Mouse (Mus musculus) CH12.LX (cell line): ENCODE results near the gene Tmprss4. TPM values are rescaled to one million over a fixed set of nuclear protein-coding genes. Genes with fewer than 3 reads are reported as not detected.

ENCODE experiments used
- DNase-seq: peaks from one replicate; pipeline ENCODE4 v3.0.0-alpha.2; 2013; ENCODE audit errors: extremely low read depth
- H3K27ac ChIP-seq: 2 replicates; pipeline ENCODE4 v1.5.1; 2012; ENCODE audit warnings: low read depth, mild to moderate bottlenecking, control low read depth, moderate library complexity; ENCODE audit not compliant: insufficient read depth
- H3K27me3 ChIP-seq: replicated peaks from 2 replicates; pipeline ENCODE3; 2012; ENCODE audit warnings: inconsistent platforms
- H3K36me3 ChIP-seq, 2 experiments: replicated peaks in 1 of 2; 2 replicates each; pipeline versions ENCODE3 to v1.6.1; 2012; ENCODE audit warnings: inconsistent platforms in 1 of 2, low read length in 1 of 2, mild to moderate bottlenecking in 1 of 2, mixed read lengths in 1 of 2, moderate library complexity in 1 of 2; ENCODE audit not compliant: control insufficient read depth in 1 of 2, insufficient read depth in 1 of 2
- H3K4me1 ChIP-seq, 2 experiments: 2 replicates each; pipeline ENCODE4 v1.6.1; 2012; ENCODE audit warnings: inconsistent platforms in 1 of 2, moderate library complexity in 1 of 2; ENCODE audit not compliant: insufficient read depth in 2 of 2, control insufficient read depth in 1 of 2
- H3K4me2 ChIP-seq: 2 replicates; pipeline ENCODE4 v1.6.1; 2012; ENCODE audit warnings: low read depth, mild to moderate bottlenecking, control low read depth; ENCODE audit not compliant: poor library complexity, insufficient read depth, severe bottlenecking
- H3K4me3 ChIP-seq, 3 experiments: fragments of 150-350 bp in 1 of 3; sonication (generic) in 1 of 3; replicated peaks in 1 of 3; 2 replicates each; pipeline versions ENCODE3 to v1.5.1; 2011 to 2012; ENCODE audit warnings: low read depth in 2 of 3, low read length in 2 of 3, mild to moderate bottlenecking in 2 of 3, moderate library complexity in 2 of 3, control low read depth in 1 of 3, improper control_type of control experiment in 1 of 3, inconsistent platforms in 1 of 3, mixed read lengths in 1 of 3; ENCODE audit not compliant: poor library complexity in 1 of 3
- H3K79me2 ChIP-seq: replicated peaks from 2 replicates; pipeline ENCODE4 v1.6.1; 2012; ENCODE audit warnings: mild to moderate bottlenecking, moderate library complexity; ENCODE audit not compliant: control insufficient read depth, poor library complexity, insufficient read depth, severe bottlenecking; ENCODE audit errors: extremely low read depth
- H3K9ac ChIP-seq: 2 replicates; pipeline ENCODE4 v1.6.1; 2012; ENCODE audit warnings: low read depth, mild to moderate bottlenecking, control low read depth, moderate library complexity; ENCODE audit not compliant: insufficient read depth
- H3K9me3 ChIP-seq: replicated peaks from 2 replicates; pipeline ENCODE3; 2012; ENCODE audit warnings: low read length, inconsistent platforms, mixed read lengths
- BHLHE40 ChIP-seq: IDR thresholded peaks from 2 replicates; pipeline ENCODE4 v1.6.1; 2011; ENCODE audit warnings: mild to moderate bottlenecking, low read depth, low read length, improper control_type of control experiment
- CHD1 ChIP-seq: IDR thresholded peaks from 2 replicates; pipeline ENCODE4 v1.6.1; 2012; ENCODE audit warnings: low read depth, low read length, improper control_type of control experiment, inconsistent platforms
- CHD2 ChIP-seq: IDR thresholded peaks from 2 replicates; pipeline ENCODE4 v1.6.1; 2011; ENCODE audit warnings: low read length, improper control_type of control experiment
- CTCF ChIP-seq, 2 experiments: IDR thresholded peaks in 1 of 2; conservative IDR thresholded peaks in 1 of 2; 2 replicates each; pipeline ENCODE4 v1.5.1; 2011 to 2012; ENCODE audit warnings: low read depth in 2 of 2, low read length in 2 of 2, improper control_type of control experiment in 1 of 2, inconsistent platforms in 1 of 2, mild to moderate bottlenecking in 1 of 2, moderate library complexity in 1 of 2
- ETS1 ChIP-seq: conservative IDR thresholded peaks from 2 replicates; pipeline ENCODE4 v1.6.1; 2012; ENCODE audit warnings: low read depth, mild to moderate bottlenecking, inconsistent platforms, low read length, improper control_type of control experiment, moderate library complexity
- HCFC1 ChIP-seq: IDR thresholded peaks from 2 replicates; pipeline ENCODE4 v1.6.1; 2012; ENCODE audit warnings: low read depth, mild to moderate bottlenecking, inconsistent platforms, low read length, improper control_type of control experiment
- IRF4 ChIP-seq: IDR thresholded peaks from 2 replicates; pipeline ENCODE4 v1.6.1; 2014; ENCODE audit warnings: low read depth, mild to moderate bottlenecking, inconsistent platforms, low read length, improper control_type of control experiment
- JUN ChIP-seq: IDR thresholded peaks from 2 replicates; pipeline ENCODE4 v1.6.1; 2011; ENCODE audit warnings: low read depth, mild to moderate bottlenecking, low read length, improper control_type of control experiment, moderate library complexity; ENCODE audit not compliant: insufficient read depth
- JUND ChIP-seq: conservative IDR thresholded peaks from 2 replicates; pipeline ENCODE4 v1.6.1; 2011; ENCODE audit warnings: low read depth, low read length, improper control_type of control experiment
- MYC ChIP-seq: IDR thresholded peaks from 2 replicates; pipeline ENCODE4 v1.6.1; 2011; ENCODE audit warnings: low read depth, mild to moderate bottlenecking, improper control_type of control experiment, low read length
- NRF1 ChIP-seq: IDR thresholded peaks from 2 replicates; pipeline ENCODE4 v1.6.1; 2014; ENCODE audit warnings: low read depth, mild to moderate bottlenecking, inconsistent platforms, low read length, improper control_type of control experiment, moderate library complexity
- POLR2A ChIP-seq: IDR thresholded peaks from 2 replicates; pipeline ENCODE4 v1.6.1; 2011; ENCODE audit warnings: low read depth, mild to moderate bottlenecking, improper control_type of control experiment, low read length
- RAD21 ChIP-seq: IDR thresholded peaks from 2 replicates; pipeline ENCODE4 v1.6.1; 2011; ENCODE audit warnings: low read depth, mild to moderate bottlenecking, low read length, improper control_type of control experiment, moderate library complexity
- SIN3A ChIP-seq: IDR thresholded peaks from 2 replicates; pipeline ENCODE4 v1.6.1; 2012; ENCODE audit warnings: low read length, improper control_type of control experiment, inconsistent platforms
- SMC3 ChIP-seq: IDR thresholded peaks from 2 replicates; pipeline ENCODE4 v1.6.1; 2011; ENCODE audit warnings: low read depth, low read length, improper control_type of control experiment
- TBP ChIP-seq: conservative IDR thresholded peaks from 2 replicates; pipeline ENCODE4 v1.6.1; 2011; ENCODE audit warnings: low read depth, low read length, improper control_type of control experiment
- TCF12 ChIP-seq: IDR thresholded peaks from 2 replicates; pipeline ENCODE4 v1.6.1; 2014; ENCODE audit warnings: low read depth, mild to moderate bottlenecking, inconsistent platforms, low read length, improper control_type of control experiment
- UBTF ChIP-seq: IDR thresholded peaks from 2 replicates; pipeline ENCODE4 v1.6.1; 2012; ENCODE audit warnings: low read depth, mild to moderate bottlenecking, inconsistent platforms, low read length, improper control_type of control experiment, moderate library complexity
- USF2 ChIP-seq: conservative IDR thresholded peaks from 2 replicates; pipeline ENCODE4 v1.6.1; 2011; ENCODE audit warnings: low read depth, low read length, improper control_type of control experiment
- ZC3H11A ChIP-seq: IDR thresholded peaks from 2 replicates; pipeline ENCODE4 v1.6.1; 2012; ENCODE audit warnings: low read depth, mild to moderate bottlenecking, inconsistent platforms, low read length, improper control_type of control experiment
- ZNF384 ChIP-seq: IDR thresholded peaks from 2 replicates; pipeline ENCODE4 v1.6.1; 2012; ENCODE audit warnings: low read depth, low read length, improper control_type of control experiment, inconsistent platforms
- dilution Hi-C: fragments of 300-500 bp; cut with MboI; formaldehyde crosslinking; loops from 2 replicates; pipeline ENCODE4 v1.14.3; 2020; ENCODE audit warnings: low sequenced_read_pairs; ENCODE audit not compliant: extremely low pct_unique_long_range_greater_than_20kb, extremely low pct_ligation_motif_present
- in situ Hi-C: fragments of 300-500 bp; cut with MboI; formaldehyde crosslinking; loops from 3 replicates; pipeline ENCODE4 v1.14.3; 2019; ENCODE audit warnings: low sequenced_read_pairs, low pct_ligation_motif_present, low pct_unique_long_range_greater_than_20kb, mixed read lengths
- polyA plus RNA-seq: library from polyadenylated mRNA; unstranded; fragments of >175 nt; gene quantifications from 2 replicates; pipeline ENCODE4 v1.2.1, GENCODE M21; 2012; ENCODE audit warnings: low read depth; ENCODE audit not compliant: insufficient read length
- total RNA-seq, 2 experiments: library from RNA; depleted of rRNA; stranded (reverse); fragments of 300-350 nt in 1 of 2; fragments of >200 nt in 1 of 2; gene quantifications; 2 replicates each; pipeline ENCODE4 v1.2.3; 2012 to 2014

The Tmprss4 gene
- total and polyA plus RNA-seq, 3 experiments: not detected

DNA sequence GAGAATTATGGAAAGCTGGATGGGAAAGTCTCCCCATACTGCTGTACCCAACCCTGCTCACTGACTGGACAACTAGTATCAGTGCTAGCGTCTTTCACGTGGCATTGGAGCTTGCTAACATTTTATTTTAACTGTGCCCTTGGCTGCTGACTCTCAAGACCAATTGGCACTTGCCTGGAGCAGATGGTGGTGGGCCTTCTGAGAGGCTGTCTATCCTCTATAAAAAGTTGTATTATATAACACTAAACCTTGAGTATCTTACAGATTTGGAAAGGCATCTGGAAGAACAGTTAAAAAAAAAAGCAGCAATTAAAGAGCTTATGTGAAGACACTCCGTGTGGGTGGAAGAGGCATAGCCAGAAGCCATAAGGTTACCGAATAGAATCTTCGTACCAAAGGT, 33.7 kb downstream of the Tmprss4 start:
- H3K27ac ChIP-seq: no peak overlapping the region
- dilution Hi-C loops (no loop called here), in situ Hi-C loops (no loop called here)
- no peaks in the 10 kb centered on the region for H3K79me2 ChIP-seq
- H3K4me2 ChIP-seq: no peak overlapping the region
- H3K9ac ChIP-seq: no peak overlapping the region
- H3K36me3 ChIP-seq: no peaks in the 10 kb centered on the region
- H3K27me3 ChIP-seq: peaks cover 46% of the 10 kb centered on the region
- no peaks in the 10 kb centered on the region for H3K4me1 ChIP-seq
- H3K9me3 ChIP-seq: peaks cover 26% of the 10 kb centered on the region
- no peak overlapping the region for H3K4me3 ChIP-seq
- TF ChIP-seq RAD21 (no peak), POLR2A (no peak), ZNF384 (no peak), IRF4 (no peak)
- DNase-seq: no peak

- no peaks in the 10 kb centered on the region for H3K4me1 ChIP-seq
- no peak overlapping the region for H3K4me3 ChIP-seq
- in situ Hi-C loops (no loop called here), dilution Hi-C loops (no loop called here)
- H3K9me3 ChIP-seq: peaks cover 26% of the 10 kb centered on the region
- H3K9ac ChIP-seq: no peak overlapping the region
- no peaks in the 10 kb centered on the region for H3K79me2 ChIP-seq
- H3K36me3 ChIP-seq: no peaks in the 10 kb centered on the region
- peaks cover 35% of the 10 kb centered on the region for H3K27me3 ChIP-seq
- H3K27ac ChIP-seq: no peak overlapping the region
- DNase-seq: no peak
- no peak overlapping the region for H3K4me2 ChIP-seq
- no peak for TF ChIP-seq USF2
- TF ChIP-seq JUN: no peak
- no peak for TF ChIP-seq NRF1
- no peak for TF ChIP-seq CTCF (conservative IDR thresholded peaks at IDR 0.05 in 1 of 2, IDR thresholded peaks at IDR 0.05 in 1 of 2; ENCODE audit: low read depth in 2 of 2, low read length in 2 of 2)
- TF ChIP-seq JUND: no peak
- no peak for TF ChIP-seq UBTF
Observed at GRCm38 (mm10) chr9:45167903-45168302, 36.0 kb downstream of the Tmprss4 start.

GRCm38 (mm10) chr9:45153361-45153760, 50.5 kb downstream of the Tmprss4 start:
- TF ChIP-seq CHD1: no peak
- no peak for TF ChIP-seq RAD21
- TF ChIP-seq SIN3A: no peak
- no peak for TF ChIP-seq JUND
- no peak for TF ChIP-seq BHLHE40
- TF ChIP-seq TBP: no peak
- no peak for TF ChIP-seq MYC
- no peak for TF ChIP-seq TCF12
- no peak for TF ChIP-seq SMC3
- TF ChIP-seq NRF1: no peak
- no peak for TF ChIP-seq ETS1
- no peak for TF ChIP-seq HCFC1
- TF ChIP-seq ZC3H11A: no peak
- no peak for TF ChIP-seq CHD2
- TF ChIP-seq, all 38 proteins: peak for 0
- H3K4me1 ChIP-seq: no peaks in the 10 kb centered on the region
- peaks cover 100% of the 10 kb centered on the region for H3K27me3 ChIP-seq
- H3K4me2 ChIP-seq: no peak overlapping the region
- H3K4me3 ChIP-seq: no peak overlapping the region
- in situ Hi-C loops: no loop called here
- no peak overlapping the region for H3K9ac ChIP-seq
- no peak for DNase-seq
- dilution Hi-C loops: no loop called here
- H3K27ac ChIP-seq: no peak overlapping the region
- no peaks in the 10 kb centered on the region for H3K36me3 ChIP-seq
- H3K79me2 ChIP-seq: no peaks in the 10 kb centered on the region
- H3K9me3 ChIP-seq: peaks cover 9% of the 10 kb centered on the region
